Mouse (Mus musculus): ENCODE measurements at regions not wholly inside any gene's neighbourhood (a gene's known extent, or its start where the extent isn't known, plus 50 kb on each side); places are given as distances from the start of the nearest gene placed in this dataset.
"Not testable (repeated sequence)": the region's sequence is repeated elsewhere in the genome, so short reads cannot be mapped to it uniquely, and the experiment has no call there.

DNA sequence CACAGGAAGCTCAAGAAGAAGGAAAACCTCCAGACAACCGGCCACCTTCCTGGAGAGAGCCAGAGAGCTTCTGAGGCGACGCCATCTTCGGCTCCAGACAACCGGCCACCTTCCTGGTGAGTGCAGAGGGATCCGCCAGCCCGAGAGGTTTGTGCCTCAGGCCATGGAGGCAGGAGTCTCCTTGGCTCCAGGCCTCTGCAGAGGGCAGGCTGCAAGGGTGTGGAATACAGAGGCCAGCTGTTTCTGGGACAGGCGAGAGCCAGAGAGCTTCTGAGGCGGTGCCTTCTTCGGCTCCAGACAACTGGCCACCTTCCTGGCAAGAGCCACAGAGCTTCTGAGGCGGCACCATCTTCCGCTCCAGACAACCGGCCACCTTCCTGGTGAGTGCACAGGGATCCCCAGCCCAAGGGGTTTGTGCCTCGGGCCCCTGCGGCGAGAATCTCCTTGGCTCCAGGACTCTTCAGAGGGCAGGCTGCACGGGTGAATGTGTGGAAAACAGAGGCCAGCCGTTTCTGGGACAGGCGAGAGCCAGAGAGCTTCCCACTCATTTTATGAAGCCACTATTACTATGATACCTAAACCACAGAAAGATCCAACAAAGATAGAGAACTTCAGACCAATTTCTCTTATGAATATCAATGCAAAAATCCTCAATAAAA is 441.4 kb downstream of the Arl6ip6 start:
- DNase-seq (ENCODE audit: low spot score in 2 of 2) = not testable (repeated sequence)

DNA sequence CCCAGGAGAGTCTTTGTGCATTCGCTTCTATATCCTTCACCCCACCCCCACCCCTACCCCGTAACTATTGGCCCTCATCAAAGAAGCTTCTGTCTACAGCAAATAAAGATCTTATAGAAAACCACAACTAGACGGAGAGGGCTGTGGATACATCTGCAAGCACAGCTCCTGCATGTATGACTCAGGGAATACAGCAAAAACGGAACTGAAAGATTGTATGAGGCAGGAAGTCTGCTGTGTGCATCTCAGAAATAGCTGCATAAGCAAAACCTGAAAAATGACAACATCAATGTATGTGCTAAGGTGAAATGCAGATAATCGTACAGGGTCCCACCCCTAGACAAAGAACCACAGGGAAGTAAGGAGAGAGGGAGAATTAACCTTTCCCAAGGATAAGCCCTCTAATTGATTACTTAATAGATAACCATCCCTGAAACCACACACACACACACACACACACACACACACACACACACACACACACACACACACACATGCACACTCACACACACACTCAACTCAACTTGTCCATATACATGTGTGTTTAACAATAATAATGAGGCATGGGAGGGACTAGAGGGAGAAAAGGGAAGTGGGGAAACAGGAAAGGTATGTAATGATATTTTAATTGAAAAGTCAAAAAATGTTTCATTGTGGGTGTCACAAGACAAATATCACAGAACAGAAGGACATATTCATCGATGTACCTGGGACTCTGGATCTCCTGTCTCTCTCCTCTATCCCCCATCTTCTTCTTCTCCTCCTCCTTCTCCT is 416.6 kb downstream of the Rprm start:
- no peak for DNase-seq (ENCODE audit: low spot score in 2 of 2)

DNA sequence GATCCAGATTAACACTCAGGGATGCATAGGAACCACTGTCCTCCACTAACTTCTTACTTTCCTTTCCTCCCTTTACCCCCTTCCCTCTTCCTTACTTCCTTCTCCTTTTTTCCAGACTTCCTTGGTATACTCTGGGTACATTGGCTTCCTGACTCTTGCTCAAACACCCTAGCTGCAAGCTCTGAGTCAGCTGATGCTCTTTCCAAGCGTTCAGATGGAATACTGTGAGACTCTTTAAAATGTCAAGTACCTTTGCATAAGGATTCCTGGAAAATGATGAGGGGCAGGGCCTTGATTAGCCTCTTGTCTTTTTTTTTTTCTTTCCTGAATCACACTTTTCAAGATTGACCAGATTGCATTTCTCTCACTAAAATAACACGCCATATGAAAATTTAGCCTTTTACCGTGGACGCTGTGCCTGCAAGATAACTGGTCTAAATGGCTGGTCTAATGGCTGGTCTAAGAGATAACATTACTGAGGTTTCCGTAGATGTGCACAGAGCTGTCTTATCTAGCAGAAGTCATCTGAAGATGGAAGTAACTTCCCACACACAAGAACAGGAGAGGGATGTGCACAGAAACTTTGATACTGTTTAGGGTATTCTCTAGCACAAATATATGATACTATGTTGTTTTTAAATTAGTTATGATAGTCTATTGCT is 404.9 kb downstream of the Rprm start:
- no peak for DNase-seq (ENCODE audit: low spot score in 2 of 2)

DNA sequence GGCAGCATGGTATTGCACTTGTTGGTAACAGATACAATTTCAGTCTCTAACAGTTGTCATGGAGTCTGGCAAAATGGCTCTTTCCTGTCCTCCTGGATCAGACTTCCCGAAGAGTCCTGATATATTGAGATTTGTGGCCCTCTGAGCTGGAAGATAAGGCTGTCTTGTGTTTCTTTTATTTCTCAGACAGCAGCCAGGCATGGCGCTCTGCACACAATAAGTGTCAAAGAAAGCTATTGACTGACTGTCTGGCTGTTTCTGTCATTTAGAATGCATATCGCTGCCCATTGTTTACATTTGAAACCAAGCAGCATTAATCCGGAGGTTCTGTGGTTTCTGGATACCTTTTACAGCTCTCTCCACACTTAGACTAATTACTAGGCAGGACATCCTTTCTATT is 402.8 kb downstream of the Rprm start:
- no peak for DNase-seq (ENCODE audit: low spot score in 2 of 2)

DNA sequence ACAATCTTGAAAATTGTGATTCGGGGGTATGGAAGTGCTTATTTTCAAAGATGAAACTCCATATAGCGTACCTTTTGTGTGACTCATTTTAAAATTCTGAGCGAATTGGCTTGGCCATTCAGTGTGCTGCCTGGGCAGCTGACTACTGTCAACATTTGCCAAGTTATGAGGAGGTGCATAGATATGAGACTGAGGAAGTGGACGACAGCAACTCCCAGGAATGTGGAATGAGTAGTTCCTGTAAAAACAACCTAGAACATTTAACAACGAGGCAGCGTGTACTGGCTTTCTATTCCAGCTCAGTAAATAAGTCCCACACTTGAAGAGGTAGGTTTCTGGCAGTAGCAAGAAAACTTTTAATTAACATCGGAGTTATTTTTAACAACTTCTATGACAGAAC is 398.1 kb downstream of the Rprm start:
- DNase-seq (ENCODE audit: low spot score in 2 of 2) = no peak

DNA sequence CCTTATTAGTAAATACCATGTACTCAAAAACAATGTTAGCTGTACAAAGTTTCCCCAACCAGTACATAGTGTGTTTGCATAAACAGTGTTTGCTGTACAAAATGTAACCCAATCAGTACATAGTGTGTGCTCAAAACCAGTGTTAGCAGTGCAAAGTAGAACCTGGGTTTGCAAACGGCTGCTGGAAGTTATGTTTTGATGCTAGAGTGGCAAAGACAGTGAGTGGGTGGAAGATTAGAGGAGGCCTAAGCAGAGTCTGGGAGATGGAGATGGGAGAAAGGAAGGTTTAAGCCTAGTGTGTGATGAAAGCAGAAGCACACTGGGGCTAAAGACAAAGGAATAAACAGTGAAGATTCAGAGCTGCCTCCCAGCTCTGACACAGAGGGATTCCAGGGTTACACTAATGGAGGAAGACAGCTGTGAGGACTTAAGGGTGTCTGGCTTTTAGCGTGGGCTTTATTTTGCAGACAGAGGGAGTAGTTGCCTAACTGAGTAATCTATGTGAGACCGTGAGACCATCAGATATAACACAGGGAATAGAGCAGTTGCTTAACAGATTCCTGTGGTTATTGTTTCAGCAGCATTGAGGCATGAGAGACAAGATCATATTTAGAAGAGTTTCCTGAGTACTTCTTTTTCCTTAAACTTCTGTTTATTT is 396.0 kb downstream of the Rprm start:
- no peak for DNase-seq (ENCODE audit: low spot score in 2 of 2)

DNA sequence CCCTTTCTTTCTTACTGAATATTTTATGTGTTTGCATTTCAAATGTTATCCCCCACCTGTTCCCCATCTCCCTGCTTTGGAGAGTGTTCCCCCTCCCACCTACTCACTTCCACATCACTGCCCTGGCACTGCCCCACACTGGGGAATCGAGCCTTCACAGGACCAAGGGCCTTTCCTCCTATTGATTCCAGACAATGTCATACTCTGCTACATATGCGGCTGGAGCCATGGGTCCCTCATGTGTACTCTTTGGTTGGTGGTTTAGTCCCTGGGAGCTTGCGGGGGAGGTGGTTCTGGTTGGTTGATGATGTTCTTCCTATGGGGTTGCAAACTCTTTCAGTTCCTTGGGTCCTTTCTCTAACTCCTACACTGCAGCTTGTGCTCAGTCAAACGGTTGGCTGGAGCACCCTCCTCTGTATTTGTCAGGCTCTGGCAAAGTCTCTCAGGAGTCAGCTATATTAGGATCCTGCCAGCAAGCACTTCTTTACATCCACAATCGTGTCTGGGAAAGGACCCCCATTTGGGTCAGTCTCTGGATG is 393.7 kb downstream of the Rprm start:
- DNase-seq (ENCODE audit: low spot score in 2 of 2) = no peak

DNA sequence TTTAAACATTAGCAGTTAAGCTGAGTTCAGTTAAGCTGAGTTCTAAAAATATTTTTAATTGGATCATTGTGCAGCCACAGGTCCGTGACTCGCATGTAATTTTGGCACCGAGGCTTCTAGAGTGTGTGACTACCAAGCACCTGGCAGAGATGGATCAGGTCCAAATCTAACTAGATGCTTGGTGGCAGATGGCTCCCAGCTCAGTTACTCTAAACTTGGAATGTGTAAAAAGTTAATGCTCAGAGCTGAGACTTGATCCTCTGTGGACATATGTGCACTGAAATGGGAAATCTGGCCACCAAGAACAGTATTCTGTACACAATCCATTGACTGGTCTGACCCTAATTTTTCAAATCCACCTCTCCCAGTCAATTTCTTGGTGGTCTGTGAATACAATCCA is 374.1 kb downstream of the Rprm start:
- no peak for DNase-seq (ENCODE audit: low spot score in 2 of 2)

DNA sequence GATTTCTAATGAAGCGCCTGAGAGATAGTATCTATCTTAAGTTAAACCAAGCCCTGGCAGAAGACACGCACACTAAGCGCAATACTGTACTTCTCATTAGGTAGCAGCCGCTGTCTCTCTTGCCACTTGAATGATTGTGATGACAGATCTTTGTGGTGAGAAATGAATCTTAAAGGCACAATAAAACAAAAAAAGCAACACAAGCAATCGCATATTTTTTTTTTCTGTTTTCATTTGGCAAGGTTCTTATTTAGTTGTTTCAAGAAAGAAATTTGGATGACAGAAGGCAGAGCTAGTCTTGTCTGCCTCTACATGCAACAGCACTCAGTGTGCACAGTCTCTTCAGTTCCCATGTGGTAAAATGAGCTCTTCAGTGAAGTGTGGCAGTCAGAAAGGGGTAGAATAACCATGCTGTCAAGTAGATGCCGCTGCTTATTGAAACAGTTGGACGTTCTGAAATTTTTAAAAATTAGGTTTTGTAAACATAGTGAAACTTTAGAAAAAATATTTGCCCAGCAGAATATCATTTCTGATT is 372.2 kb downstream of the Rprm start:
- no peak for DNase-seq (ENCODE audit: low spot score in 2 of 2)

DNA sequence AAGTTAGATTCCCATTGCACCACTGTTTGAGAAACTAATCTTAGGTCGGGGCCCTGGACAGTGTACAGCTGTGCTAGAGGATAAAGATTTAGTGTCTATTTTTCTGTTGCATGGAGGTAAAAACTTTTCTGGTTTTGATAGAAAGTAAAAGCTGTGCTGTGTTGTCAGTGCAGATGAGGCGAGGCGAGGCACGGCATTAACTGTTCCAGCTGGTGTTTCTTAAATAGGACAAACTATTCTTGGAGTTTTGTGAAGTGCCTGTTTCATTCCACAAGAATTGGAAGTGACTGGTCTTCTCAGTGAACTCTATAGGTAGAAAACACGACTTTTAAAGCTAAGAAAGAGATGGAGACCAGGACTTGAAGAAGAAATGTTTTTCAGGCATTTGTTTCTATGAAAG is 370.3 kb downstream of the Rprm start:
- no peak for DNase-seq (ENCODE audit: low spot score in 2 of 2)

DNA sequence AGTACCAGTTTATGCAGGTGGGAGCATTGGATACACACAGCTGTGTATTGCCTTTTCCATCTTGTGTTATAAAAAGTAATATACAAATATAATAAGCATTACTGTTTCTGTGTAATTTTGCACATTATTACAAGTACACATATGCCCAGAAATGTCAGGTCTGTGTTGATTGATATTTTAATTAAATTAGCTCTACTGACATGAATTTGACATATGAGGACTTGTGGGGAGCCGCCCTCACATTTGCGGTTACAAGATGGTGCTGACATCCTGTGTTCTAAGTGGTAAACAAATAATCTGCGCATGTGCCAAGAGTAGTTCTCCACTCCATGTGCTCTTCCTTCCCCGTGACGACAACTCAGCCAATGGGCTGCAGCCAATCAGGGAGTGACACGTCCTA is 362.1 kb downstream of the Rprm start:
- no peak for DNase-seq (ENCODE audit: low spot score in 2 of 2)

DNA sequence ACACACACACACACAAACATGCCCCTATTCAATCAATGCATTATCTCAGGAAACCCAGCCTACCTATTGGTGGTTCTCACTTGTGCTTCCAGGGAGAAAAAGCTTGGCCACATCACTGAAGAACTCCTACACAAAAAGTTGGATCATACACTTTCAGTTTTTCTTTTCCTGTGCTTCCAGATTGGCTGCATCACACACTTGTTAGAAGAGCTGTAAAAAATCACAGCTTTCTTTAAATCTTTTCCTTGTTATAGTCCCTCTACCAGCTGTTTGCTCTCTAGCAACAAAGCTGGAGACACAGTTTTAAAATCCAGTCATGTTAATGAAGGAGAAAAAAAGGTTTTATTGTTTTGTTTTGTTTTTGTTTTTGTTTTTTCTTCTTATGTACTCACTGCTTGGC is 356.7 kb downstream of the Rprm start:
- DNase-seq (ENCODE audit: low spot score in 2 of 2) = no peak

DNA sequence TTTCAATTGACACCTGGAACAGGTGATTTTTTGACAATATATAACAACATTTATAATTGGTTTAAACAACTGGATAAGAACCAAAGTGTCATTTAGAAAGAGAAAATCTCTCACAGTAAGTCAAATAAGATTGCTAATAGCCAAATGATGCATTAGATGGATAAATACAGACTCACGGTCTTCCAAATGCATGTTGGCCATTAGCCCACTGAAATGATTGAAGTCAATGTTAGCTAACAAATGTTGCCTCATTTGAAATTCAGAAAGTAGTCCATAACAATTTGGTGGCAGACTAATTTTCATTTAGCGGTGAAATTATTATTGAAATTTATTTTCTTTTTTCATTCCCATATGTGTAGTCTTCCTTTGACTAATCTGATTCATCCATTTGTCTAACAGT is 354.9 kb downstream of the Rprm start:
- no peak for DNase-seq (ENCODE audit: low spot score in 2 of 2)

DNA sequence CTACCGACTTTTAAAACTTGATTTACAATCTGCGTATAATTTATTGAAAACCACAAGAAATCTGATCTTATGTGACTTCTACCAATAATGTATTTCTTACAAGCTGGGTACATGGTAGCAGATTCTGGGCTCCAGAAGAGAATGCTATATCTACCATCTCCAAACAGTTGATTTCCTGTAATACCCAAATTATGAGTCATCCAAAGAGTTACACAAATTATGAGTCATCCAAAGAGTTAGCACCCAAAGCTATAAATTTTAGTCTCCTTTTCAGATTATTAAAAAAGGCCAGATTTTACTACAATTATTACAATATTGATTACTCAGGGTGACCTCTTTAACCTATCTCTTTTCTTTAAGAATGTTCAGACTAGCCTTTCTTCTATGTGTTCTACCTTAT is 321.9 kb downstream of the Rprm start:
- DNase-seq (ENCODE audit: low spot score in 2 of 2) = no peak

DNA sequence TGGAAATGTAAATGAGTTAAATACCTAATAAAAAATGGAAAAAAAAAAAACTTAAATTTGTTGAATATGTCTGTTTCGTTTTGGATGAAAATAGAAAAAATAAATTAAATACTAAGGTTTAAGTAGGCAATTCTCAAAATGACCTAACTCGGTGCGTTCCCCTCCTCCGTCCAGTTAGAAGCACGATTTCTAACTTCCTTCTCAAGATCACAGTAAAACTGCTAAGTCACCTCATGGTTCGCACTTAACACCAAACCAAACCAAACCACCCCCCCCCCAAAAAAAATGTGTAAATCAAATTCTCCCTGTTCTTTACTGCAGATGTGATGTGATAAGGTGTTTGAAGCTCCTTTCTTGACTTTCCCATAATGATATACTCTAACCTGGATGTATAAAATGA is 303.3 kb downstream of the Rprm start:
- not testable (repeated sequence) for DNase-seq (ENCODE audit: low spot score in 2 of 2)

DNA sequence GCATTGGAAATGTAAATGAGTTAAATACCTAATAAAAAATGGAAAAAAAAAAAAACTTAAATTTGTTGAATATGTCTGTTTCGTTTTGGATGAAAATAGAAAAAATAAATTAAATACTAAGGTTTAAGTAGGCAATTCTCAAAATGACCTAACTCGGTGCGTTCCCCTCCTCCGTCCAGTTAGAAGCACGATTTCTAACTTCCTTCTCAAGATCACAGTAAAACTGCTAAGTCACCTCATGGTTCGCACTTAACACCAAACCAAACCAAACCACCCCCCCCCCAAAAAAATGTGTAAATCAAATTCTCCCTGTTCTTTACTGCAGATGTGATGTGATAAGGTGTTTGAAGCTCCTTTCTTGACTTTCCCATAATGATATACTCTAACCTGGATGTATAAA is 296.8 kb downstream of the Rprm start:
- DNase-seq (ENCODE audit: low spot score in 2 of 2) = not testable (repeated sequence)

DNA sequence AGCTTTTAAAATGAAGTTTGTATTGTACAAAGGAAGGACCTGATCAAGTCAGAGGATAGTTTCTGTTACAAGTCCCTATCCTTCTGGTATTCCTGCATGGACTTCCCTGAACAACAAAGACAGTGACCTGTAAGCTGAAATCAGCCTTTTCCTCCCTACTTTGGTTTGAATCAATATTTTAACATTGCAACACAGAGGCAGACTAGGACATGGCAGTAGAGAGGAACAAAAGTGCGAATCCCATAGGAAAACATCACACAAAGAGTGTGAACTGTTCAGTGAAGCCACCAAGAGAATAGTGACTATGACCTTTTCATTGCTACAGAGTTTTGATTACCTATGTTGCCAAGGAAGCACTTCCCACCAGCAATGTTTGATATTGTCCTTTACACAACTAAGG is 288.7 kb downstream of the Rprm start:
- no peak for DNase-seq (ENCODE audit: low spot score in 2 of 2)

DNA sequence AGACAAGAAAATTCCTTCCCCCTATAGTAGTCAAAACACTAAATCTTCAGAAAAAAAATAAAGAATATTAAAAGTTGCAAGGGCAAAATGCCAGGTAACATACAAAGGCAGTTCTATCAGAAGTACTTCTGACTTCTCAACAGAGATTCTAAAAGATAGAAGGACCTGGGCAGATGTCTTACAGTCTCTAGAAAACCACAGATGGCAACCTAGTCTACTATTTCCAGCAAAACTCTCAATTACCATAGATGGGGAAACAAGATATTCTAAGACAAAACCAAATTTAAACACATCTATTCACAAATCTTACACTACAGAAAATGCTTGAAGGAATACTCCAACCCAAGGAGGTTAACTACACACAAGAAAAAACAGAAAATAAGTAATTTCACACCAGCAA is 281.7 kb downstream of the Rprm start:
- DNase-seq (ENCODE audit: low spot score in 2 of 2) = no peak

DNA sequence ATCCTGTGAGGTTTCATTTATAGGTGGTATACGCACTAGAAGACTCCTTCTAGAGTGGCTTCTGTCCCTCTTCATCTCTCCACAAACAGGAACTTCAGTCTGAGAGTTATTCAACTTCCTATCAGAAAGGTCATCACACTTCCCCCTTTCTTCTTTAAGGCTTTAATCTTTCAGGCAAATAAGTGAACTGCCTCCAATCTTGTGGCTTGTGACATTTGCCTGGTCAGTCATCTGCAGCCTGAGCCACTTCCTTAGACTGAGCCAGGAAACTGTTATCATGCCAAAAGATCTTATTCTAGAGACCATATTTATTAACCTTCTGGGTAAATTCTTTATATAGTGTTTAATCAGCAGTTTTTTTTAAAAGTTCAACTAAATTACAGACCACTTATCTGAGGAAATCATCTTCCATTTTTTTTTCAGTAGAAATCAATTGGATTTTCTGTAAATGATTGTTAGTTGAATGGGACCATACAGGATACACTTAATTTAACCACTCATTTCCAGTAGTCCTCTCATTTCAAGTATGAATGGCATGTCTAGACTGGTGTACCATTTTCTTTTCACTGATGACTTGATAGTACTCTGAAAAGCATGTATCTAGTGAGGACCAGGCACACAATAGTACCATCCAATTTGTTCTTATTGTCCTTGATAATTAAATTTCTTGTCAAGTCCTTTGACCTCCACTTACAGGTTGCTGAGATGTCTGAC is 234.4 kb downstream of the Rprm start:
- DNase-seq (ENCODE audit: low spot score in 2 of 2) = peak in 1 of 2 experiments; percentile 16
